Mouse (Mus musculus): ENCODE measurements at regions not wholly inside any gene's neighbourhood (a gene's known extent, or its start where the extent isn't known, plus 50 kb on each side); places are given as distances from the start of the nearest gene placed in this dataset.

GRCm38 (mm10) chr1:121249081-121249480 is 83.3 kb downstream of the Insig2 start:
- DNase-seq (ENCODE audit: low spot score) (no peak), ATAC-seq (ENCODE audit: low FRiP score) (no peak)
- H3K27ac ChIP-seq = no peak overlapping the region
- no peak overlapping the region for H3K4me2 ChIP-seq (replicated peaks)
- H3K9me3 ChIP-seq (ENCODE audit: control insufficient read depth, low read length) = no peaks in the 10 kb centered on the region
- H3K9ac ChIP-seq = no peak overlapping the region
- H3K4me3 ChIP-seq (replicated peaks; ENCODE audit: low read length) = no peak overlapping the region
- no peaks in the 10 kb centered on the region for H3K36me3 ChIP-seq (replicated peaks; ENCODE audit: control insufficient read depth, insufficient read depth)
- H3K27me3 ChIP-seq (ENCODE audit: control insufficient read depth, insufficient read depth, low read length) = no peaks in the 10 kb centered on the region
- WGBS = 71% methylated on average over 1 of the region's 1 CpGs
- no peaks in the 10 kb centered on the region for H3K4me1 ChIP-seq (replicated peaks; ENCODE audit: control insufficient read depth, insufficient read depth, low read length)

GRCm38 (mm10) chr1:121250686-121251085 is 81.7 kb downstream of the Insig2 start:
- Histone ChIP-seq H3K9me3 (ENCODE audit: control insufficient read depth, low read length) (no peaks in the 10 kb centered on the region), H3K27ac (no peak overlapping the region), H3K9ac (no peak overlapping the region), H3K4me3 (replicated peaks; ENCODE audit: low read length) (no peak overlapping the region), H3K36me3 (replicated peaks; ENCODE audit: control insufficient read depth, insufficient read depth) (no peaks in the 10 kb centered on the region), H3K4me2 (replicated peaks) (no peak overlapping the region), H3K27me3 (ENCODE audit: control insufficient read depth, insufficient read depth, low read length) (no peaks in the 10 kb centered on the region), H3K4me1 (replicated peaks; ENCODE audit: control insufficient read depth, insufficient read depth, low read length) (no peaks in the 10 kb centered on the region)
- ATAC-seq (ENCODE audit: low FRiP score) = no peak
- DNase-seq (ENCODE audit: low spot score) = no peak
- WGBS = 83% methylated on average over 4 of the region's 4 CpGs

DNA sequence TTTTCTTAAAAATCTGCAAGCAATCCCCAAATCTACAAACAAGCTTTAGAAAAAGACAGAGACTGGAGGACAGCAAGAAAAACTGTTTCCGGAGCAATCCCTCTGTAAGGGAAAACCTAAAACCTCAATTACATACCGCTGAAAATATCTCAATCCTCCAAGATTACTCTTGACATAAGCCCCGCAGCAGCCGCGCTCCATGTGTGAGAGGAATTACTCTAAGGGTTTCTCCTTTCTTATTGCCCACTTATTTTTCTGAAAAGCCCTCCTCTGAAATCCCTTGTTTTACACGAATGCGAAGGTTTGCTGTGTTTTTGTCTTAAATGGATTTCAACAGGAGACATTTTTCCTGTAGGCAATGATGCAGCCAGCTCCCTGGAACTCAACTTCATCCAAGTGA is 80.3 kb downstream of the Insig2 start:
- H3K4me1 ChIP-seq (replicated peaks; ENCODE audit: control insufficient read depth, insufficient read depth, low read length) = no peaks in the 10 kb centered on the region
- H3K27me3 ChIP-seq (ENCODE audit: control insufficient read depth, insufficient read depth, low read length) = no peaks in the 10 kb centered on the region
- H3K27ac ChIP-seq = no peak overlapping the region
- DNase-seq (ENCODE audit: low spot score) = no peak
- WGBS = 77% methylated on average over 7 of the region's 7 CpGs
- H3K9ac ChIP-seq = no peak overlapping the region
- no peak for ATAC-seq (ENCODE audit: low FRiP score)
- H3K4me2 ChIP-seq (replicated peaks) = no peak overlapping the region
- H3K4me3 ChIP-seq (replicated peaks; ENCODE audit: low read length) = no peak overlapping the region
- no peaks in the 10 kb centered on the region for H3K9me3 ChIP-seq (ENCODE audit: control insufficient read depth, low read length)
- no peaks in the 10 kb centered on the region for H3K36me3 ChIP-seq (replicated peaks; ENCODE audit: control insufficient read depth, insufficient read depth)

DNA sequence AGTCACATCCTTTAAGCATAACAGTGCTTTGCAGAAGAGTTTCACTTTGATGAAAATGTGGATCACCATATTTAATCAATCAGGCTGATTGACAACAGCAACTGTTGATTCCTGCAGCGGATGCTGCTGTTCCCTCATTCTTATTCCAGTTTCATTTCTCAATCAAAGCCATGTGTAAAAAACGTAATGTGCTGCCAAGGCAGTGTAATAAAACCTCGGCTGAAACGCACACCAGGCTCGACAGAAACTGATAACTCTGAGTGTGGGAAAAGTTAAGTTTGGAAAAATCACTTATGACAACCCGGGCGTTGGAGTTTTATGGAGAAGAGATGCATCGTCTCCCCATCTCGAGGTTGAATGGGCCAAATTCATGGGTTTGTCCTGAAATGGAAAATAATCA is 78.2 kb downstream of the Insig2 start:
- no peak for ATAC-seq (ENCODE audit: low FRiP score)
- Histone ChIP-seq H3K36me3 (replicated peaks; ENCODE audit: control insufficient read depth, insufficient read depth) (no peaks in the 10 kb centered on the region), H3K4me2 (replicated peaks) (no peak overlapping the region), H3K9me3 (ENCODE audit: control insufficient read depth, low read length) (no peaks in the 10 kb centered on the region), H3K27ac (no peak overlapping the region), H3K4me1 (replicated peaks; ENCODE audit: control insufficient read depth, insufficient read depth, low read length) (no peaks in the 10 kb centered on the region), H3K9ac (no peak overlapping the region), H3K27me3 (ENCODE audit: control insufficient read depth, insufficient read depth, low read length) (no peaks in the 10 kb centered on the region), H3K4me3 (replicated peaks; ENCODE audit: low read length) (no peak overlapping the region)
- 81% methylated on average over 9 of the region's 9 CpGs for WGBS
- DNase-seq (ENCODE audit: low spot score) = no peak
